Mouse (Mus musculus) telencephalon, adult 2 months (tissue): ENCODE measurements around the gene Ces1a.

Experiments used
- DNase-seq: peaks from one replicate; pipeline ENCODE4 v3.0.0-alpha.2; 2011; ENCODE audit warnings: low read depth, low spot score

Gene Ces1a

DNA sequence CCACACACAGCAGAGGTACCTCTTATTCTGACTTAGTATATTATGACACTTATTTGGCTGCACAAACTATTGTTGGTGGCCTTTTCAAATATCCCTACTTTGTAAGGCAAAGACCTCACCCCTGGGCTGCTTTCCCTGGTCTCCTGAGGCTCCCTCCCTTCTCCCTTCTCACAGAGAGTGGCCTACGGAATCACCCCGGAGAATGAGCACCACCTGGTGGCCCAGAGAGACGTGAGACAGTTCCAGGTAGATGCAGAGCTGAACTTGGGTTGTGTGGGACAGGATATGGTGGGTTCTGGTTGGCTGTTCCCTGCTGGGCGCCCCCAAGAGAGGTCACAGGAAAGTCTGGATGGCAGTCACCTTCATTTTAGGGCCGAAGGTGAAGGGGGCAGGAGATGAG lies 51.2 kb downstream of the Ces1a start:
- DNase-seq: no peak

DNA sequence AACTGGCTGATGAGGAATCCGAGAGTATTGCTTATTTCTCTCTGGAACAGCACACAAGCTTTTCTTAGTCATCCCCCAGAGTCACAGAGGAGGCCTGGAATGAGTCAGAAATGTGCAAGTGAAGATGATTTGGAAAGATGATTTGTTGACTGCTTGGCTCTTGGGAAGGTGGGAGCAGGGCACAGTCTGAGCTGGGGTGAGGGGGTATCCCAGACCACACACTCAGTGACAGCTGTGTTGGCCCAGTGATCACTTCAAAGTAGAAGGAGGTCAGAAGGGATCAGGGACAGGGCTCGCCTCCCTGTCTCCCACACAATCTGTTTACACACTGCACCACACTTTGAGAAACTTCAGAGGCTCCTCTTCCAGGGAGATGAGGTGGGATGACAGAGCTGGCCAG lies 63.6 kb downstream of the Ces1a start:
- DNase-seq: peak; percentile 6

- no peak for DNase-seq
Measured at GRCm38 (mm10) chr8:92982491-92982890, 65.5 kb downstream of the Ces1a start.

- DNase-seq: no peak
Measured at GRCm38 (mm10) chr8:92976656-92977055, 71.3 kb downstream of the Ces1a start.

DNA sequence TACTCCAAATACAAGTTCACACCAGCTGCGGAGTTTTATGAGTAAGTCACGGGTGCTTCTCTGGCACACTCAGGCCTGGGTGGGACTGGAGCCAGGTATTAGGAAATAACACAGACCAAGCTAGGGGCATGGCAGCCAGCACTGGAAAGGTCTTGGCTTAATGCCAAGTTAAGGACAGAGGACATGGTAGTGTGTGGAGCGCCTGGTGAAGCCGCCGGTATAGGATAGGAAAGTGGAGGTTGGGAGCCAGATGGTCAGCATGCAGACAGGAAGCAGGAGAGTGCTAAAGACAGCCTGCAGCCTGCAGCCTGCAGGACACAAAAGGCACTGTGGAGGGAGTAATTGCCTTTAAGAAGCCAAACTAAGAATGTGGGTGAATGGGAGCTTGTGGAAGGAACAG lies 75.0 kb downstream of the Ces1a start:
- no peak for DNase-seq
